Mouse (Mus musculus) bone marrow macrophage, adult 2 months (primary cell): ENCODE measurements at regions not wholly inside any gene's neighbourhood (a gene's known extent, or its start where the extent isn't known, plus 50 kb on each side); places are given as distances from the start of the nearest gene placed in this dataset.

Experiments used
- CTCF ChIP-seq: IDR thresholded peaks from 2 replicates; pipeline ENCODE4 v1.5.1; 2012; ENCODE audit warnings: low read depth, mild to moderate bottlenecking, low read length, moderate library complexity
- POLR2A ChIP-seq: IDR thresholded peaks from 2 replicates; pipeline ENCODE4 v1.6.1; 2012; ENCODE audit warnings: mild to moderate bottlenecking, low read depth, low read length, borderline replicate concordance

DNA sequence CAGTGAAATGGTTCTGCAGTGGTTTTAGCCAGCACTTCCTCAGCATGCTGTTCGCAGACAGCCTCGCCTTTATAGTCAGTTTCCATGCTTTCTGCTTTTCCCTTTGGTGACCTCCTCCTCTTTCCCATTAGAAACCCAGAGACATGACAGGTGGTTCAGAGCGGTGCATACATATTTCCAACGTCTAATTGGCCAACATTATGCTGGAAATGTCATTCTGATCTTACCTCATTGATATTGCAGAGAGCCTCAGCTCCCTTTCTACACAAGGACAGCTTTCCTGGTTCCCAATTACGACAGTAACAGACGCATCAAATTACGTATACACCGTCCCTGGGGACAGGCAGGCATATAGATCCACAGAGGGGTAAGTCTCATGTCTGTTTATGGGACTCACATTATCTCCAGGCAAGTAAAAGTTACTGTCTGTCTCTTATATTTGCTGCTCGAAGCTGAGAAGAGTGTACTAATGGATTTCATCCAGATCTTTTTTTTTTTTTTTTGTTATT, 348.6 kb upstream of the Arrdc4 start:
- TF ChIP-seq CTCF = no peak
- no peak for TF ChIP-seq POLR2A
